In the genomic region with DNA sequence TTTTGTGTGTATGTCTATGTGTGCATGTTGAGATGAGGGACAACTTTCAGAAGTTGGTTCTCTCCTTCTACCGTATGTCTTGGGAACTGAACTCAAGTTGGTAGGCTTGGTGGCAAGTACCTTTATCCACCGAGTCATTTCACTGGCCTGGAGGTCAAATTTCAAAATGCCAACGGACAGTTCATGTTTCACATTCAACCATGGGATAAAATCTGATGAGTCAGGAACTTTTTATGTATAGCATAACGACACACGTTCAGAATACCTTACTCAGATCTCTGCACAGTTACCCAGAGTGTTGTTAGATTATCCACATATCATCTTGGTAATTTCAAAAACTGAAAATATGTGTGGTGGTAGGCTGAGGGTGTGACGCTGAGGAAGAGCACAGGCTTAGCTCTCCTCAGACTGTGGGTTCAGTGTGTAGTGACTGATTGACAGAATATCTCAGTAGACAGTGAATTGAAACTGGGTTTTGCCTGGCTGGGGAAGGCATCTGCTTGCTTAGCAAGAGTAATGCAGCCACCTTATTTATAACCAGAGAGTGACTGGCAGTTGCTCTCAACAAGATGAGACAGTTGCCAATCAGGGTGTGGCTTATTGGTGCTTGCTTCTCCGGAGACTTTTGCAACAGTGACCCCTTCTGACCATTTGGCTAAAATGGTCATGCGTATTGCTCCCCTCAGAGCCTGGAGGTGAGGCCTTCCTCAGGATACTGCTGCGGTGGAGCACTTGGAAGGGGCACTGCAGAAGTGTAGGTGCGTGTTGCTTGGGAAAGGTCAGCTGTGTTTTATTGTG, we compare ENCODE assay signal across 9 mouse cellular contexts. TPM values are rescaled to one million over a fixed set of nuclear protein-coding genes. Genes with fewer than 3 reads are reported as not detected.
DNase-seq lines count a peak whose midpoint lies in the region; ATAC-seq lines count a peak whose summit lies in the region.
"Had no signal": no experiment of that assay in that cellular context is flagged by ENCODE, and none has a peak within 500 bp of the region (broad histone marks: within the 10 kb centered on the region; RNA-seq: fewer than 3 reads in every experiment).

No protein-coding gene starts in this region.

- H3K4me3 ChIP-seq in hindbrain, embryonic 10.5 days, result no peak overlapping the region
- H3K4me3 ChIP-seq in hindbrain, embryonic 16.5 days (ENCODE audit: low read length), result no peak overlapping the region
- H3K4me3 ChIP-seq in lung, embryonic 16.5 days (ENCODE audit: low read length), result no peak overlapping the region

- peak; percentile 29 for DNase-seq in hindbrain, embryonic 10.5 days (ENCODE audit: low spot score)
- DNase-seq in ES-CJ7 (ENCODE audit: low read depth, low spot score), result peak; percentile 75
- peak; percentile 42 for DNase-seq in cerebellum, adult 11 months
- peak; percentile 63 for DNase-seq in gastrocnemius, postnatal 14 days
- peak; percentile 85 for DNase-seq in kidney, postnatal 14 days
- peak; percentile 20 to 54 for DNase-seq in spleen, postnatal 14 days (ENCODE audit: low spot score in 2 of 2)

- intact Hi-C loops in gastrocnemius, postnatal 14 days (cut with DNase I; ENCODE audit: low total_unique reads), result no loop called here

- no peak overlapping the region for H3K9ac ChIP-seq in hindbrain, embryonic 16.5 days (ENCODE audit: low read depth, low read length)
- H3K9ac ChIP-seq in lung, embryonic 16.5 days (ENCODE audit: low read length), result no peak overlapping the region

- H3K36me3 ChIP-seq in hindbrain, embryonic 10.5 days, result peaks cover 42% of the 10 kb centered on the region
- peaks cover 13% of the 10 kb centered on the region for H3K36me3 ChIP-seq in hindbrain, embryonic 16.5 days (ENCODE audit: control insufficient read depth, insufficient read depth, low read length)
- H3K36me3 ChIP-seq in lung, embryonic 16.5 days (ENCODE audit: control insufficient read depth, insufficient read depth, low read length), result peaks cover 8% of the 10 kb centered on the region

- H3K9me3 ChIP-seq in hindbrain, embryonic 10.5 days, result no peaks in the 10 kb centered on the region
- no peaks in the 10 kb centered on the region for H3K9me3 ChIP-seq in hindbrain, embryonic 16.5 days (ENCODE audit: control insufficient read depth, low read length)
- H3K9me3 ChIP-seq in lung, embryonic 16.5 days (ENCODE audit: control insufficient read depth, low read length), result no peaks in the 10 kb centered on the region

- no peaks in the 10 kb centered on the region for H3K27me3 ChIP-seq in hindbrain, embryonic 10.5 days (ENCODE audit: insufficient read depth, poor library complexity, severe bottlenecking)
- H3K27me3 ChIP-seq in hindbrain, embryonic 16.5 days (replicated peaks; ENCODE audit: control insufficient read depth, insufficient read depth, low read length), result no peaks in the 10 kb centered on the region
- H3K27me3 ChIP-seq in lung, embryonic 16.5 days (ENCODE audit: control insufficient read depth, insufficient read depth, low read depth, low read length), result no peaks in the 10 kb centered on the region

- 70% methylated on average over 10 of the region's 10 CpGs for WGBS in hindbrain, embryonic 10.5 days
- WGBS in hindbrain, embryonic 16.5 days, result 70% methylated on average over 10 of the region's 10 CpGs
- WGBS in lung, embryonic 16.5 days, result 58% methylated on average over 10 of the region's 10 CpGs

- H3K4me2 ChIP-seq in hindbrain, embryonic 16.5 days (ENCODE audit: low read length), result no peak overlapping the region
- H3K4me2 ChIP-seq in lung, embryonic 16.5 days (ENCODE audit: low read depth, low read length), result no peak overlapping the region

- ATAC-seq in hindbrain, embryonic 16.5 days, result no peak
- peak; percentile 54; the same call in 1 of the 2 replicates for ATAC-seq in lung, embryonic 16.5 days (ENCODE audit: low read depth)

- no peak overlapping the region for H3K27ac ChIP-seq in hindbrain, embryonic 10.5 days
- no peak overlapping the region for H3K27ac ChIP-seq in hindbrain, embryonic 16.5 days (ENCODE audit: low read depth, low read length)
- H3K27ac ChIP-seq in lung, embryonic 16.5 days (ENCODE audit: low read length), result no peak overlapping the region

- H3K4me1 ChIP-seq in hindbrain, embryonic 10.5 days (replicated peaks), result no peaks in the 10 kb centered on the region
- H3K4me1 ChIP-seq in hindbrain, embryonic 16.5 days (ENCODE audit: control insufficient read depth, insufficient read depth, low read depth, low read length), result no peaks in the 10 kb centered on the region
- H3K4me1 ChIP-seq in lung, embryonic 16.5 days (replicated peaks; ENCODE audit: control insufficient read depth, insufficient read depth, low read length), result no peaks in the 10 kb centered on the region; the same call in 1 of the 2 replicates

RNA-seq across cellular contexts. Expression of a gene that starts 27.1 kb away (rescaled TPM):
- polyA plus RNA-seq in hindbrain, embryonic 10.5 days (2016; fragmentation: Nextera tagmentation; extraction: Ambion mirVana), result 38.6 and 42.9 TPM in 2 replicates
- polyA plus RNA-seq in hindbrain, embryonic 16.5 days (2015; fragmentation: Nextera tagmentation; extraction: Ambion mirVana), result 46.9 and 50.5 TPM in 2 replicates
- total RNA-seq in gastrocnemius, postnatal 14 days (2021), result 10 to 100 TPM; 74.4 to 74.6 TPM
- polyA plus RNA-seq in lung, embryonic 16.5 days (2015; fragmentation: Nextera tagmentation; extraction: Ambion mirVana), result 46.4 and 53.9 TPM in 2 replicates

RNA-seq across cellular contexts. Expression of a gene that starts 29.9 kb away (rescaled TPM):
- 0.20 and 0.44 TPM in 2 replicates for polyA plus RNA-seq in hindbrain, embryonic 10.5 days (2016; fragmentation: Nextera tagmentation; extraction: Ambion mirVana)
- polyA plus RNA-seq in hindbrain, embryonic 16.5 days (2015; fragmentation: Nextera tagmentation; extraction: Ambion mirVana), result 0.19 TPM in 1 of 2 replicates, not detected in the other
- not detected for total RNA-seq in gastrocnemius, postnatal 14 days (2021)
- 0.28 and 0.55 TPM in 2 replicates for polyA plus RNA-seq in lung, embryonic 16.5 days (2015; fragmentation: Nextera tagmentation; extraction: Ambion mirVana)

RNA-seq across cellular contexts. Expression of a gene that starts 38.3 kb away (rescaled TPM):
- not detected in 2 replicates for polyA plus RNA-seq in hindbrain, embryonic 10.5 days (2016; fragmentation: Nextera tagmentation; extraction: Ambion mirVana)
- polyA plus RNA-seq in hindbrain, embryonic 16.5 days (2015; fragmentation: Nextera tagmentation; extraction: Ambion mirVana), result not detected in 2 replicates
- total RNA-seq in gastrocnemius, postnatal 14 days (2021), result not detected
- not detected in 2 replicates for polyA plus RNA-seq in lung, embryonic 16.5 days (2015; fragmentation: Nextera tagmentation; extraction: Ambion mirVana)
- polyA plus RNA-seq: neural tube, embryonic 14.5 days had no signal

RNA-seq across cellular contexts. Expression of a gene that starts 38.3 kb away (rescaled TPM):
- polyA plus RNA-seq in hindbrain, embryonic 10.5 days (2016; fragmentation: Nextera tagmentation; extraction: Ambion mirVana), result 34.7 and 35.9 TPM in 2 replicates
- 37.9 and 41.9 TPM in 2 replicates for polyA plus RNA-seq in hindbrain, embryonic 16.5 days (2015; fragmentation: Nextera tagmentation; extraction: Ambion mirVana)
- 1 to 10 TPM; 4.5 to 5.7 TPM for total RNA-seq in gastrocnemius, postnatal 14 days (2021)
- polyA plus RNA-seq in lung, embryonic 16.5 days (2015; fragmentation: Nextera tagmentation; extraction: Ambion mirVana), result 30.1 and 31.8 TPM in 2 replicates

RNA-seq across cellular contexts. Expression of a gene that starts 57.5 kb away (rescaled TPM):
- not detected in 2 replicates for polyA plus RNA-seq in hindbrain, embryonic 10.5 days (2016; fragmentation: Nextera tagmentation; extraction: Ambion mirVana)
- polyA plus RNA-seq in hindbrain, embryonic 16.5 days (2015; fragmentation: Nextera tagmentation; extraction: Ambion mirVana), result not detected in 2 replicates
- not detected for total RNA-seq in gastrocnemius, postnatal 14 days (2021)
- polyA plus RNA-seq in lung, embryonic 16.5 days (2015; fragmentation: Nextera tagmentation; extraction: Ambion mirVana), result not detected in 2 replicates
- polyA plus RNA-seq: neural tube, embryonic 14.5 days had no signal

Comparison
In these comparisons a context has a peak if more than half of its experiments do, and no peak if none do; other contexts are left out.
1. DNase-seq: peak in every context shown above with its lines; median percentile 85 in kidney, postnatal 14 days; 75 in ES-CJ7; 63 in gastrocnemius, postnatal 14 days; 42 in cerebellum, adult 11 months; 37 in spleen, postnatal 14 days; 29 in hindbrain, embryonic 10.5 days.